Mouse (Mus musculus): ENCODE measurements around the gene Fdxr. TPM values are rescaled to one million over a fixed set of nuclear protein-coding genes. Genes with fewer than 3 reads are reported as not detected.
A peak's percentile ranks its signal among the peaks of the same experiment; 100 is the strongest.

Fdxr gene
- total RNA-seq, 2 experiments from 2014 or later, result 9.7 to 23.9 TPM

- ATAC-seq (replicated peaks; ENCODE audit: poor library complexity, severe bottlenecking), result no peak
Measured at GRCm38 (mm10) chr11:115222570-115222969, 54.3 kb downstream of the Fdxr start.

GRCm38 (mm10) chr11:115222077-115222476 lies 54.8 kb downstream of the Fdxr start:
- ATAC-seq (replicated peaks; ENCODE audit: poor library complexity, severe bottlenecking), result no peak

GRCm38 (mm10) chr11:115219685-115220084 lies 57.2 kb downstream of the Fdxr start:
- peak; percentile 15; the same call in 1 of the 2 replicates for ATAC-seq (replicated peaks; ENCODE audit: poor library complexity, severe bottlenecking)

DNA sequence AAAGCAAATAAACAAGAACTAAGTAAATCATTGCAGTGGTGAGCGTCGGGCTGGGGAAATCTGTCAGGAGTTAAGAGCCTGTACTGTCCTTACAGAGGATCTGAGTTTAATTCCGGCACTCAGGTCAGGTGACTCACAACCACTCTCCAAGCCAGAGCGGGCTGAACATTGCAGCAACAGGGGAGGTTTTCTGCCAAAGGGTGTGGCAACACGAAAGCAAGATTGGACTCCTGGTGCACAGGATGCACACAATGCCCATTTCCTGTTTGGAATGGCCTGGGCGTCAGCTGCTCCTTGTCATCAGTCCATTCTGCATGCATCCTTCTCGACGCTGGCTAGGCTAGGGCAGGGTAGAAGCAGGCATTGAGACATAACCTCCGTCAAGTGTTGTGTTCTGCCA lies 57.6 kb downstream of the Fdxr start:
- ATAC-seq (replicated peaks; ENCODE audit: poor library complexity, severe bottlenecking), result peak; percentile 78

Other genes with a start within 250 kb of the Fdxr start
- gene Cd300ld5, start 239.3 kb downstream of the Fdxr start, total RNA-seq (2014; fragmentation: Nextera tagmentation), result not detected in 2 replicates
- not detected in 2 replicates for gene Cd300ld5, start 239.3 kb downstream of the Fdxr start, total RNA-seq (2017)
- not detected in 2 replicates for gene Cd300ld3, start 228.6 kb downstream of the Fdxr start, total RNA-seq (2014; fragmentation: Nextera tagmentation)
- not detected in 2 replicates for gene Cd300ld3, start 228.6 kb downstream of the Fdxr start, total RNA-seq (2017)
- gene Cd300e, start 214.9 kb downstream of the Fdxr start, total RNA-seq (2014; fragmentation: Nextera tagmentation), result not detected in 2 replicates
- gene Cd300e, start 214.9 kb downstream of the Fdxr start, total RNA-seq (2017), result not detected in 2 replicates
- 6.5 and 15.1 TPM in 2 replicates for gene Rab37, start 185.6 kb downstream of the Fdxr start, total RNA-seq (2014; fragmentation: Nextera tagmentation)
- 7.1 and 10.0 TPM in 2 replicates for gene Rab37, start 185.6 kb downstream of the Fdxr start, total RNA-seq (2017)
- not detected in 2 replicates for gene Cd300lf, start 143.1 kb downstream of the Fdxr start, total RNA-seq (2014; fragmentation: Nextera tagmentation)
- gene Cd300lf, start 143.1 kb downstream of the Fdxr start, total RNA-seq (2017), result 0.46 and 2.8 TPM in 2 replicates
- gene Slc9a3r1, start 113.7 kb downstream of the Fdxr start, total RNA-seq (2014; fragmentation: Nextera tagmentation), result 37.4 and 55.9 TPM in 2 replicates
- gene Slc9a3r1, start 113.7 kb downstream of the Fdxr start, total RNA-seq (2017), result 48.2 and 50.3 TPM in 2 replicates
- 11.5 and 12.8 TPM in 2 replicates for gene Tmem104, start 89.6 kb downstream of the Fdxr start, total RNA-seq (2014; fragmentation: Nextera tagmentation)
- gene Tmem104, start 89.6 kb downstream of the Fdxr start, total RNA-seq (2017), result 2.4 and 3.6 TPM in 2 replicates
- gene Nat9, start 89.2 kb downstream of the Fdxr start, total RNA-seq (2014; fragmentation: Nextera tagmentation), result 27.1 and 27.5 TPM in 2 replicates
- 21.3 and 28.0 TPM in 2 replicates for gene Nat9, start 89.2 kb downstream of the Fdxr start, total RNA-seq (2017)
- gene Grin2c, start 9.8 kb downstream of the Fdxr start, total RNA-seq (2014; fragmentation: Nextera tagmentation), result not detected in 2 replicates
- gene Grin2c, start 9.8 kb downstream of the Fdxr start, total RNA-seq (2017), result not detected in 2 replicates
- 1.2 and 1.3 TPM in 2 replicates for gene Fads6, start 20.6 kb upstream of the Fdxr start, total RNA-seq (2014; fragmentation: Nextera tagmentation)
- 1.4 and 2.9 TPM in 2 replicates for gene Fads6, start 20.6 kb upstream of the Fdxr start, total RNA-seq (2017)
- not detected in 2 replicates for gene Otop2, start 30.1 kb upstream of the Fdxr start, total RNA-seq (2014; fragmentation: Nextera tagmentation)
- gene Otop2, start 30.1 kb upstream of the Fdxr start, total RNA-seq (2017), result not detected in 2 replicates
- gene Ush1g, start 45.0 kb upstream of the Fdxr start, total RNA-seq (2014; fragmentation: Nextera tagmentation), result not detected in 2 replicates
- gene Ush1g, start 45.0 kb upstream of the Fdxr start, total RNA-seq (2017), result not detected in 2 replicates
- not detected in 2 replicates for gene Otop3, start 57.7 kb upstream of the Fdxr start, total RNA-seq (2014; fragmentation: Nextera tagmentation)
- gene Otop3, start 57.7 kb upstream of the Fdxr start, total RNA-seq (2017), result not detected in 2 replicates
- not detected in 2 replicates for gene Hid1, start 90.7 kb upstream of the Fdxr start, total RNA-seq (2014; fragmentation: Nextera tagmentation)
- gene Hid1, start 90.7 kb upstream of the Fdxr start, total RNA-seq (2017), result not detected in 2 replicates
- gene Cdr2l, start 104.9 kb upstream of the Fdxr start, total RNA-seq (2014; fragmentation: Nextera tagmentation), result 0.68 TPM in 1 of 2 replicates, not detected in the other
- gene Cdr2l, start 104.9 kb upstream of the Fdxr start, total RNA-seq (2017), result 0.67 TPM in 1 of 2 replicates, not detected in the other
- 73.3 and 77.9 TPM in 2 replicates for gene Mrpl58, start 126.7 kb upstream of the Fdxr start, total RNA-seq (2014; fragmentation: Nextera tagmentation)
- 91.3 and 109 TPM in 2 replicates for gene Mrpl58, start 126.7 kb upstream of the Fdxr start, total RNA-seq (2017)
- gene Atp5h, start 142.9 kb upstream of the Fdxr start, total RNA-seq (2014; fragmentation: Nextera tagmentation), result 783 and 971 TPM in 2 replicates
- 804 and 885 TPM in 2 replicates for gene Atp5h, start 142.9 kb upstream of the Fdxr start, total RNA-seq (2017)
- gene Kctd2, start 143.1 kb upstream of the Fdxr start, total RNA-seq (2014; fragmentation: Nextera tagmentation), result 16.4 and 19.4 TPM in 2 replicates
- gene Kctd2, start 143.1 kb upstream of the Fdxr start, total RNA-seq (2017), result 9.5 and 9.6 TPM in 2 replicates
- not detected in 2 replicates for gene Trim80, start 163.5 kb upstream of the Fdxr start, total RNA-seq (2014; fragmentation: Nextera tagmentation)
- gene Trim80, start 163.5 kb upstream of the Fdxr start, total RNA-seq (2017), result not detected in 2 replicates
- not detected in 2 replicates for gene Slc16a5, start 185.4 kb upstream of the Fdxr start, total RNA-seq (2014; fragmentation: Nextera tagmentation)
- not detected in 2 replicates for gene Slc16a5, start 185.4 kb upstream of the Fdxr start, total RNA-seq (2017)
- gene Armc7, start 198.6 kb upstream of the Fdxr start, total RNA-seq (2014; fragmentation: Nextera tagmentation), result 5.1 and 5.2 TPM in 2 replicates
- gene Armc7, start 198.6 kb upstream of the Fdxr start, total RNA-seq (2017), result 2.6 and 4.1 TPM in 2 replicates
- 75.8 and 96.5 TPM in 2 replicates for gene Nt5c, start 214.8 kb upstream of the Fdxr start, total RNA-seq (2014; fragmentation: Nextera tagmentation)
- 113 and 118 TPM in 2 replicates for gene Nt5c, start 214.8 kb upstream of the Fdxr start, total RNA-seq (2017)
- 100 and 137 TPM in 2 replicates for gene Jpt1, start 237.3 kb upstream of the Fdxr start, total RNA-seq (2014; fragmentation: Nextera tagmentation)
- gene Jpt1, start 237.3 kb upstream of the Fdxr start, total RNA-seq (2017), result 136 and 149 TPM in 2 replicates

Data from granulocyte monocyte progenitor cell, adult 5-6 weeks (primary cell).